Mouse (Mus musculus) layer of hippocampus, postnatal 10 days (tissue): ENCODE data around the gene Ap2a2. TPM values are rescaled to one million over a fixed set of nuclear protein-coding genes. Genes with fewer than 3 reads are reported as not detected.
"Not testable (repeated sequence)": the region's sequence is repeated elsewhere in the genome, so short reads cannot be mapped to it uniquely, and the experiment has no call there.

Source experiments
- DNase-seq, 2 experiments: peaks; one replicate each; pipeline ENCODE4 v3.0.0; 2021; ENCODE audit warnings: low spot score in 2 of 2
- microRNA-seq, 2 experiments: library from miRNA; unstranded; fragments of <30 nt; microRNA quantifications; one replicate each; pipeline ENCODE4 v1.2.0; 2021
- total RNA-seq, 2 experiments: library from RNA; stranded (reverse); gene quantifications; 2 replicates each; pipeline ENCODE4 v1.2.3; 2021

The Ap2a2 gene
- total RNA-seq, 2 experiments from 2014 or later, result 271 to 272 TPM

GRCm38 (mm10) chr7:141652191-141652590 is 90.2 kb downstream of the Ap2a2 start:
- no peak for DNase-seq

DNA sequence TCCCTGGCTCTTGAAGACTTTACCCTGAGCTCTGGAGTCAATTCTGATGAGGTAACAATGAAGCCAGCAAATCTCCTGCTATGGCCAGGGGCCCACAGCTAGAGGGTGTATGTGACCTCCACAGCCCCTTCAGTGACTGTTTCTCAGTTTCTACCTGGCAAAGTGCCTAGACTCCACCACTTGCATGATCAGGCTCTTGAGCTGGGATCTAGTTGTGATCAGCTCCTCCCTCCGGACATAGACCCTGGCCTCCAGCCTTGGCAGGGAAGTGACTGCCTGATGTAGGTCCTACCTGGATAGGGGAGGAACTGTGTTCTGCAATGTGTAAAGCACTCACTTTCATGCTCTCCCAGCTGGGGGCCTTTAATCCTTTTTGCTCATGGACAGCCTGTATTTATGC is 98.4 kb downstream of the Ap2a2 start:
- DNase-seq, result no peak

DNA sequence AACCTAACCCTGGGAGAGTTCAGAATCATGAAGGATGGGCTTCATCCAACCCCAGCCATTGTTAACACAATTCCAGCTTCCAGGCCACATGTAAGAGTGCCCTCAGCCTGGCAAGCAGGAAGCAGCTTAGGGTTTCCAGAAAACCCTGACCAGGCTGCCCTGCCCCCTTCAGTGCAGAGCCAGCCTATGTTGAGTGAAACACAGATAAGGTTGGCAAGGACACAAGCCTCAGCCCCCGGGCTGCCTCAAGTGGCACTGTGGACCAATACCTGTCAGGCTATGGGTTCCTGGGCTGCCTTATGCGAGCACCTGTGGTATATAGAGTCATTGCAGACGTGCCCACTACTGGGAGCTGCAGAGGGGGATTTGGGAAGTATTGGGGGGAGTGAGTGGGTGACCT is 99.5 kb downstream of the Ap2a2 start:
- DNase-seq, result no peak

DNA sequence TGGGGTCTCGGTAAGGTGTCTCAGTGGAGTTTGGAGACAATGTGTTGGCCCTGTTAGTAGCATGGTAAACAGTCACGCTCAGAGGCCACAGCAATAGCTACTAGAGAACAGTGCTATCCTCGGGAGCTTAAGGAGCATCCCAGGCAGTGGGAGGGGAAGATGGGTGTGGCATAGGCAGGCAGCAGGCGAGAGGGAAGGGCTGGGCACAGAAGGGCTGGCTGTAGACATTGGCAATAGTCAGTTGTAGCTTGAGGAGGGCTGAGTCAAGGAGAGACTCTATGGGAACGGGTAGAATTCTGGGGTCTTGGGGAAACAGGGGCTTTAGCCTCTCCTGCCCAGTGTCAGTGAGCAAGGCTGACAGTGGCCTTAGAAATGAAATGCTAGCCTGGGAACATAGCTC is 100.2 kb downstream of the Ap2a2 start:
- DNase-seq, result no peak

GRCm38 (mm10) chr7:141666190-141666589 is 104.2 kb downstream of the Ap2a2 start:
- DNase-seq, result peak in 1 of 2 experiments; percentile 59

- DNase-seq, result not testable (repeated sequence)
Observed at GRCm38 (mm10) chr7:141669097-141669496, 107.1 kb downstream of the Ap2a2 start.

GRCm38 (mm10) chr7:141670999-141671398 is 109.0 kb downstream of the Ap2a2 start:
- DNase-seq, result no peak

GRCm38 (mm10) chr7:141671626-141672291 is 109.8 kb downstream of the Ap2a2 start:
- DNase-seq, result no peak

DNA sequence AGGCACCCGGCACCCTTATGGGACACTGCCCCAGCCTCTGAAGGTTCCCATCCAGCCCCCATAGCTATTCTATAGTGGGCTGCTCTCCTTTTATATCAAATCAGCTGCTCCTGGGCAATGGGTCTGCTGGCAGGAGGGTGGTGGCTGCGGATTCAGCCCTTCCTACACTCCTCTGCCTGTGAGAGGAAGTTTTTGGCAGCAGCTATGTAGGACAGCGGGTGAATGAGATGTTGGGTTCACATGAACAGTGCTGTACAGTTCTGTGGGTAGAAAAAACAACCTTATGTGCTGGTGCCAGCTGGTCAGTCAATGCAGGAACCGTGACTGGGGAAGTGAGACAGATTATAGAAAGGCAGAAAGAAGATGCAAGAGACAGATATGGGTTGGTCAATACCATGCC is 116.9 kb downstream of the Ap2a2 start:
- no peak for DNase-seq

Small RNA genes lying within 50 kb of the gene (microRNA-seq; reads per million reads assigned to microRNA genes)
- 3.9 to 5.6 reads per million in 2 experiments for gene Mir7063

Other genes with a start within 250 kb of the Ap2a2 start
- gene Deaf1, start 234.5 kb upstream of the Ap2a2 start, total RNA-seq, result 100 to 1,000 TPM; 220 to 227 TPM
- 10 to 100 TPM; 25.7 to 29.8 TPM for gene Tmem80, start 234.4 kb upstream of the Ap2a2 start, total RNA-seq
- gene Eps8l2, start 223.3 kb upstream of the Ap2a2 start, total RNA-seq, result 1 to 10 TPM; 2.3 to 2.4 TPM
- gene Taldo1, start 170.0 kb upstream of the Ap2a2 start, total RNA-seq, result 100 to 1,000 TPM; 115 to 126 TPM
- 10 to 100 TPM; 34.4 to 39.3 TPM for gene Gatd1, start 148.0 kb upstream of the Ap2a2 start, total RNA-seq
- gene Cend1, start 132.7 kb upstream of the Ap2a2 start, total RNA-seq, result 100 to 1,000 TPM; 259 to 281 TPM
- 100 to 1,000 TPM; 281 to 341 TPM for gene Slc25a22, start 124.3 kb upstream of the Ap2a2 start, total RNA-seq
- 1 to 10 TPM; 2.1 to 3.8 TPM for gene Pidd1, start 118.1 kb upstream of the Ap2a2 start, total RNA-seq
- gene Rplp2, start 114.8 kb upstream of the Ap2a2 start, total RNA-seq, result 100 to 1,000 TPM; 648 to 721 TPM
- gene Pnpla2, start 107.0 kb upstream of the Ap2a2 start, total RNA-seq, result 10 to 100 TPM; 18.7 to 23.4 TPM
- 1 to 10 TPM; 4.6 to 7.2 TPM for gene Cracr2b, start 101.1 kb upstream of the Ap2a2 start, total RNA-seq
- 10 to 100 TPM; 38.7 to 39.9 TPM for gene Cd151, start 94.8 kb upstream of the Ap2a2 start, total RNA-seq
- 10 to 100 TPM; 43.0 to 50.5 TPM for gene Polr2l, start 87.0 kb upstream of the Ap2a2 start, total RNA-seq
- gene Tspan4, start 86.9 kb upstream of the Ap2a2 start, total RNA-seq, result 10 to 100 TPM; 32.9 to 34.1 TPM
- gene Chid1, start 22.3 kb upstream of the Ap2a2 start, total RNA-seq, result 10 to 100 TPM; 68.7 to 69.8 TPM
- not detected for gene Muc6, start 93.1 kb downstream of the Ap2a2 start, total RNA-seq
- 1 to 10 TPM in 1 of 2 experiments, under 1 TPM in 1; 0.69 to 1.0 TPM for gene Muc2, start 128.2 kb downstream of the Ap2a2 start, total RNA-seq
- gene Muc5ac, start 226.8 kb downstream of the Ap2a2 start, total RNA-seq, result not detected